Mouse (Mus musculus) monocyte, adult 5-6 weeks (primary cell): ENCODE data around the gene Exosc5. TPM values are rescaled to one million over a fixed set of nuclear protein-coding genes. Genes with fewer than 3 reads are reported as not detected.

Experiments
- ATAC-seq: fragments of 153-309, 156-312 bp; replicated peaks from 2 replicates; pipeline ENCODE4 v1.8.0; 2017; ENCODE audit warnings: mild to moderate bottlenecking; ENCODE audit not compliant: low TSS enrichment, insufficient number of reproducible peaks, severe bottlenecking, poor library complexity, low FRiP score
- total RNA-seq: library from RNA; stranded (forward); fragments of 200-1000, 200-491, 200-594 nt; gene quantifications from 3 replicates; pipeline ENCODE4 v1.2.3, GENCODE M21; 2017

The Exosc5 gene
- total RNA-seq, 1 experiment from 2014 or later = 20.9 TPM

DNA sequence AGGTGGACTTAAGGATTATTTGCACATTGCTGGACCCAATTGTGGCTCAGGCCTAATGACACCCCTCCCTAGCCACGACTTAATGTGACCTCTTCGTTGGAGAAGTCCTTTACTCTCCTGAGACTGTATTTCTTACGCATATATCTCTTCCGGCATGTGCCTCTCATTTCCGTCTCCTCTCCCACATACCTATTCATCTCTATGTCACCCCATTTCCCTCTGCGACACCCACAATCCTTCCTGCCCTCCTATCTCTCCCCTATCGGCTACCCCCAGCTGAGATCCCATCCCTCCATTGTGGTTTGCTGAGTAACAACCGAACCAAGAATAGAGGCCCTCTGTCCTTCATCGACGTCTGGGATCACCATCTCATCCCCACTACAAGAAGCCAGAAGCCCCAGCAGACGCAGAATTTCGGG, 30.6 kb downstream of the Exosc5 start:
- ATAC-seq = 0 out of 2 replicates have a peak, but pooled peaks have one; percentile 1

DNA sequence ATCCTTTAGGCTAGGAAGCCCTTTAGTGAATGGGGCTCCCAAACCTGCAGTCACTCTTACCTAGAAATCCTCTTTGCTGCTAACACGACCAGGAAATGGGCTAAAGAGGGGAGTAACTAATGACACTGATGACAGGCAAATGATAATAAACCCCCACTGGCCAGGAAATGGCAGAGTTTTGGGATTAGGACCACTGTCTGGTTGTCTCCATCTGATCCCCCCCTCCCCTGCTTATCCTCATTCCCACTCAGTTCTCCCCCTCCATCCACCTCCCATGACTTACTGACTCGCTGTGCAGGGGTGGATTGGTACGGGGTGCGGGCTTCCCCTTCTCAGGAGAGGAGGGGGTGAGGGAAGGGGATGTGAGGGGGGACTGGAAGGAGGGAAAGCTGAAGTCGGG, 31.1 kb downstream of the Exosc5 start:
- ATAC-seq = no peak

DNA sequence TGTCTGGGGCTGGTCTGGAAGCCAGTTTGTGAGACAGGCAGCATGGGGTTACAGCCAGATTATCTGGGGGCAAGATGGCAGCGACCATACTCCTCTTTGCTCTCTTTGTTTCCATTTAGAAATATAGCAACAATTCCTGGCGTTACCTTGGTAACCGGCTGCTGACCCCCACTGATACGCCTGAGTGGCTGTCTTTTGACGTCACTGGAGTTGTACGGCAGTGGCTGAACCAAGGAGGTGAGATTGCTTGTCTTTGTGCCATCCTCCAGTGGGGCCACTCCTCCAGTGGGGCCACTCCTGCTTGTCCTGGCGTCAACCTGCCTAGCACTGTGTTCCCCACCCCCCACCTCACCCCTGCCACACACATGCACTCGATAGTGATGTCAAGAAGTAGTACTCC, 35.1 kb downstream of the Exosc5 start:
- ATAC-seq = no peak

- no peak for ATAC-seq
Observed at GRCm38 (mm10) chr7:25699851-25700250, 40.9 kb downstream of the Exosc5 start.

DNA sequence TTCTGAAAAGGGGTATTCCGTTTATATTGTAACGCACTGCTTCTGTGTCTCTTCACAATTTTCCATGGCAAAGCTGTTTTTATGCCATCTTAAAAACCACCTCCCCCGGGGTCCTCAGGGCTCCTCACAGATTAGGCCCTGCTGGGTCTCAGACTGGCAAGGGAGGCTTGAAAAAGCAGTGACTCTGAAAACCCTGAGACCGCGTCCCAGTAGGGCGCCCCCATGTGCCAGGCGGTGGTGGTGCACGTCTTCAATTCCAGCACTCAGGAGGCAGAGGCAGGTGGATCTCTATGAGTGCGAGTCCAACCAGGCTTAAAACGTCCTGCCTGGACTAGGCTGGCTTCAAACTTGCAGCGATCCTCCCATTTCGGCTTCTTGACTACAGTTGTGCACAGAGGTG, 41.8 kb downstream of the Exosc5 start:
- ATAC-seq = no peak

GRCm38 (mm10) chr7:25702350-25702749, 43.4 kb downstream of the Exosc5 start:
- ATAC-seq = no peak

DNA sequence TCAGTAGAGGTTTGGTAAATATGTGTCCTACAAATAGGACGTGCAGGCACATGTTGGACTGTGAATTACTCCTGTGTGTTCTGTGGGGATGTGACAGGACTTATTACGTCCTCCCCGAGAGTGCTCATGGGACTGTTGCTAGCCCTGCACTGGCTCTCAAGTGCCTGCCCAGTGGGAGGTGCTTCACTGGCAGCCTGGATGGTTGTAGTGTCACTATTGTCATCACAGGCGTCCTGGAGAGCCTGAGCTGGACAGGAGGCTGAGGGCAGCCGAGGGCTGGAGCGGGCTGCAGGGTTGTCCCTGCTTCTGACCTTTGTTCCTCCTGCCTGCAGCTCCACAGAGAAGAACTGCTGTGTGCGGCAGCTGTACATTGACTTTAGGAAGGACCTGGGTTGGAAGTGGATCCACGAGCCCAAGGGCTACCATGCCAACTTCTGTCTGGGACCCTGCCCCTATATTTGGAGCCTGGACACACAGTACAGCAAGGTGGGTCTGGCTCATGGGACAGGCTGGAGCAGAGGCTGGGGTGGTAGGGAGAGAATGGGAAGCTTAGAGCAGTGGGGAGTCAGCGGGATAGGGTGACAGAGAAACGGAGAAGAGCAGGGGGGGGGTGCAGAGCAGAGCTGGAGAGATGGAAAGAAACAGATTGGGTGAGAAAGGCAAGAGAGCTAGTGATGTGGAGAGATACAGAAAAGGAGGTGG, 45.0 kb downstream of the Exosc5 start:
- no peak for ATAC-seq

GRCm38 (mm10) chr7:25704716-25705364, 45.9 kb downstream of the Exosc5 start:
- ATAC-seq = no peak

- peak; percentile 25 for ATAC-seq
Observed at GRCm38 (mm10) chr7:25705801-25706251, 46.9 kb downstream of the Exosc5 start.

- ATAC-seq = peak; percentile 32
Observed at GRCm38 (mm10) chr7:25706578-25707170, 47.7 kb downstream of the Exosc5 start.

DNA sequence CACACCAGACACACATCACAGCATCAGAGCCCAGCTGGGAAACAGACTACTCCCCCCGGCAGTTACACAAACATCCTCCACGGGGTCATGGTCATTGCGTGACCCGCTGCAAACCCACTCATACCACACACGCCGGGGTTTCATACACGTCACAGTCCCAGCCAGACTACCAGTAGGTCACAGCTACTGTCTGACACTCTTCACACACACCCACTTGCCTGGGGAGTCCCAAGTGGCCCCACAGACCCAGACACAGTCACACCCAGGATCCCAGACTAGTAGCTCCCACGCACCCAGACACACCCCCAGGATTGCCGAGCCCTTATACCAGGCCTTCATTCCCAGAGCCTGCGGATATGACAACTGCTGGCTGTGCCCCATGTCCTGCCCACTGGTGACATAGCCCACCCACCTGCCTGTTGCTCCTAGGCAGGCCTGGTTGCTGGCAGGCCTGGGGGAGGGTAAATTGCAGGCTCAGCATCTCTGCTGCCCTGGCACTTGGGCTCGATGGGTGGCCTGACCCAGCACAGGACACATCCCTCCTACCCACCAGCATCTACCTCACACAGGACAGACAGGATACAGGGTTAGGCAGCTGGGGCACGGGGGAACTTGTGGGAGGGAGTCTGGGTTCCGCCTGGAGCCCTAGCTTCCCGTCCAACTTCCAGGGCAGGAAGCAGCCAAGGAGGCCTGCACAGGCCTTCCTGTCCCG, 48.8 kb downstream of the Exosc5 start:
- ATAC-seq = peak; percentile 43

DNA sequence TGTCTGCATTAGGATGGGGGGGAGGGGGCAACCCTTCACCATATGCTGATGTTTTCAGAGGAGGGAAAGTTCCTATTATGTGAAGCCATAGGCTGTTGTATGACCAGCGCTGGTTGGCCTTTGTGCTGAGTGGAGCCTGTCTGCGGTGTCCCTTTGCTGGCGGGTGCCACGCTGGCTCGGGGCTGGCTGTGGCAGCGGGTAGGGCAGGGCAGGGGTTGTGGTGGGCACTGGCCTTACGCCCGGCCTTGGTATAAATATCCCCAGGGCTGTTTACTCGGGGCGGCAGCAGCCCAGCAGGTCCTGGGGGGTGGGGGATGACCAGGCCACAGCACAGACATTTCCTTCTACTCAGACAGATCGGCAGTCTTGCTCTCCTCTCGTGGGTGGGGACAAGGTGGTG, 51.0 kb downstream of the Exosc5 start:
- no peak for ATAC-seq

- no peak for ATAC-seq
Observed at GRCm38 (mm10) chr7:25710519-25711130, 51.7 kb downstream of the Exosc5 start.

DNA sequence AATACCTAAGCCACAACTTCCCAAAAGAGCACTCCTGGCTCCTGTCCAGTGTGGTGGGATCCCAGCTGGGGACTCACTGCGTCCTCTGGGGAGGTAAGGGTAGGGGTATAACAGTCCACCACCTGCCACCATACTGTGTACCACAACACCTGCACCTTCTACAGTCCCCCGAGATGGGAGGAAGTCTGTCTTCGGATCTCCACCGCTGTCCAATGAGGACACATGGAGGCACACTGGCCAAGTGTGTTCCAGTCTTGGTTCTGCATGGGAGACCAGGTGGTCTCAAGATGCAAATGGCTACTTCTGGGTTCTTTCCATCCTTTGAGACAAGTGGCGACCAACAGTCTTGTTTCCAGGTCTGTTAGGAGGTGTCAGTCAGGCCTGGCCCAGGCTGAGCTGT, 52.2 kb downstream of the Exosc5 start:
- ATAC-seq = no peak

DNA sequence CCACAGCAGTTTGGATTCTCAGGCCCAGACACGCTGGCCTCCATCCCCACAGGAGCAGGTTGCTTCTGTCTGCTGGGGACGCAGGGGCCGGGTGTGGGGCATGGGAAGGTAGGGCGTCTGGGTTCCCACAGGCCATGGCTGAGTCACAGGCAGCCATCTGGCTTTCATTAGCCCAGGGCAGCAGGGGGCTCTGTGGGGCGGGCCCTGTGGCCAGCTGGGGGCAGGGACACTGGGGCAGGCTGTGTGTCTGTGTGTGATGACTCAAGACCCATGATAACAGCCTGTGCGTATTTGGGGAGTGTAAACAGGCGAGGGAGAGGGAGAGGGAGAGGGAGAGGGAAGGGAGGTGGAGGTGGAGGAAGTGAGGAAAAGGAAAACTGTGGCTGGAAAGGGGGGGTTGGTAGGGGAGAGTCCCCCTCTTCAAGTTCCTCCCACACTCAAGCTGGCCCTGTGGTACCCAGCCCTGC, 52.8 kb downstream of the Exosc5 start:
- peak; percentile 20 for ATAC-seq

DNA sequence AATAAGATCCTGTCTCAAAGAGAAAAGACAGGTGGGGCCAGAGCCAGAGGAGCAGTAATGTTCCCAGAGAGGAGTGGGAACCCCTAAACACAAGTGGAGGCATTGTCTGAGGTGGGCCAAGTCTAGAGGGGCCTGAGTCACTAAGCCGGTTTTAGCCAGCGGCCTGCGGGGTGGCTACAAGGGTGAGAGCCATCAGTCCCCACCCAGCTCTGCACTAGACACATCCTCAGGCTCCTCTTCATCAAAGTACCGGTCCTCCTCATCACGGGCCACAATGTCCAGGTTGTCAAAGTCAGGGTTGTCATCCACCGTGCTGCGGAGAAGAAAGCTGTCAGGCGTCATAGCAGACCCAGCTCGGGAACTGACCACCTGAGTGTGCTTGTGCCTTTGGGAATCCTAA, 53.8 kb downstream of the Exosc5 start:
- ATAC-seq = no peak

GRCm38 (mm10) chr7:25714581-25714980, 55.6 kb downstream of the Exosc5 start:
- no peak for ATAC-seq

GRCm38 (mm10) chr7:25715731-25716271, 56.8 kb downstream of the Exosc5 start:
- ATAC-seq = no peak

- no peak for ATAC-seq
Observed at GRCm38 (mm10) chr7:25717478-25717877, 58.5 kb downstream of the Exosc5 start.
